Mouse (Mus musculus) olfactory bulb, adult 2 months (tissue): ENCODE results near the gene Gm26558. TPM values are rescaled to one million over a fixed set of nuclear protein-coding genes. Genes with fewer than 3 reads are reported as not detected.
A peak's percentile ranks its signal among the peaks of the same experiment; 100 is the strongest.

Experiments
- H3K27ac ChIP-seq: fragments of 200-500 bp; 2 replicates; pipeline ENCODE4 v1.5.1; 2012; ENCODE audit warnings: low read depth, low read length; ENCODE audit not compliant: insufficient read depth
- H3K4me1 ChIP-seq: fragments of 200-500 bp; 2 replicates; pipeline ENCODE4 v1.6.1; 2012; ENCODE audit warnings: low read length; ENCODE audit not compliant: control insufficient read depth, insufficient read depth
- H3K4me3 ChIP-seq: fragments of 200-500 bp; 2 replicates; pipeline ENCODE4 v1.5.1; 2012; ENCODE audit warnings: mild to moderate bottlenecking, low read depth, low read length, moderate library complexity; ENCODE audit not compliant: insufficient read depth
- CTCF ChIP-seq: fragments of 200-500 bp; IDR thresholded peaks from 2 replicates; pipeline ENCODE4 v1.5.1; 2012; ENCODE audit warnings: low read depth, mild to moderate bottlenecking, low read length, moderate library complexity; ENCODE audit not compliant: insufficient read depth
- POLR2A ChIP-seq: fragments of 200-500 bp; IDR thresholded peaks from 2 replicates; pipeline ENCODE4 v1.6.1; 2012; ENCODE audit warnings: mild to moderate bottlenecking, low read depth, low read length, moderate library complexity; ENCODE audit not compliant: insufficient read depth
- WGBS: fragments of 180-500 bp; shearing (Covaris S2); methylation state at CpG from one replicate; pipeline ENCODE4 v1.1.7; 2018; 5-methylcytosine and 5-hydroxymethylcytosine counted together
- polyA plus RNA-seq: library from polyadenylated mRNA; stranded (reverse); fragments of >200 nt; gene quantifications from 2 replicates; pipeline ENCODE4 v1.2.4, GENCODE M21; 2012; ENCODE audit warnings: low replicate concordance; ENCODE audit not compliant: missing spikeins, insufficient read depth, insufficient read length

Gm26558 gene
- not detected in 2 replicates for polyA plus RNA-seq

GRCm38 (mm10) chr2:70661715-70662495 is at the start of gene Gm26558:
TSS of gene Gm26558 (minus strand) at chr2:70662108.
- TF ChIP-seq CTCF (no peak), POLR2A (no peak)
- peak within 1 kb of the TSS; percentile 81 for H3K4me3 ChIP-seq
- no peaks in the 10 kb centered on the region for H3K4me1 ChIP-seq
- H3K27ac ChIP-seq, result peak within 1 kb of the TSS; percentile 55
- WGBS, result under 1% methylated on average over 54 of the region's 54 CpGs

DNA sequence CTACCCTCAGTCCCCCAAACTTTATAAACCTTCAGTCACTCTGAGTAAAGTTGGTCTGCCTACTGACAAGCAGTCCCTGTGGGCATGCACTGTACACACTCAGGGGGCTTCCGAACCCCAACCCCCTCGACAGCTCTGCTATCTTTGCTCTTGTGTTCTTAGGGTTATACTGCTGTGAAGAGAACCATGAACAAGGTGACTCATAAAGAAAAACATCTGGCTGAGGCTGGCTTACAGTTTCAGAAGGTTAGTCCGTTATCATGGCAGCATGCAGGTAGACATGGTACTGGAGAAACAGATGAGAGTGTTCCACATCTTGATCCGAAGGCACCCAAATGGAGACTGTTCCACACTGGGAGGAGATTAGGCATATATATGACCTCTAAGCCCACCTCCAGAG is 49.0 kb upstream of the Gm26558 start:
- Histone ChIP-seq H3K4me3 (no peak overlapping the region), H3K27ac (no peak overlapping the region), H3K4me1 (no peaks in the 10 kb centered on the region)
- WGBS, result 93% methylated on average over 4 of the region's 4 CpGs
- TF ChIP-seq CTCF (no peak), POLR2A (no peak)

DNA sequence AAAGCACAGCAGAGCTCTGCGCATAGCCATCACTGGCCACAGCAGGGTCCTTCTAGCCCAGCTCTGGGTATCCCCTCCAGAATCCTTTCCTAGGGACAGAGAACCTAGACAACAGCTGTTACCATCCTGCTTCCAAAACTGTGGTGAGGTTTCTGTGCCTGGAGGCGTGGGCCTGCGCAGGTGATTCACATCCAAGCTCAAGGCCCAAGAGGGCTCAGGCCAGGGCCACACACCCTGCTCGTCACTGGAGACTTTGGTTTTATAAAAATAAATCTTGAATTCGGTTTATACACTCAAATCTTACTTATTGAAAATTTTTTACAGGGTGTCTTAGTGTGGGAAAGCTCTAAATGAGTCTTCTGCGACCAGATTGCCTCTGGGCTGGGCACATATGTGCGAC is 48.3 kb upstream of the Gm26558 start:
- Histone ChIP-seq H3K4me1 (no peaks in the 10 kb centered on the region), H3K4me3 (no peak overlapping the region), H3K27ac (no peak overlapping the region)
- no peak for TF ChIP-seq POLR2A
- TF ChIP-seq CTCF, result no peak
- WGBS, result 96% methylated on average over 7 of the region's 7 CpGs

DNA sequence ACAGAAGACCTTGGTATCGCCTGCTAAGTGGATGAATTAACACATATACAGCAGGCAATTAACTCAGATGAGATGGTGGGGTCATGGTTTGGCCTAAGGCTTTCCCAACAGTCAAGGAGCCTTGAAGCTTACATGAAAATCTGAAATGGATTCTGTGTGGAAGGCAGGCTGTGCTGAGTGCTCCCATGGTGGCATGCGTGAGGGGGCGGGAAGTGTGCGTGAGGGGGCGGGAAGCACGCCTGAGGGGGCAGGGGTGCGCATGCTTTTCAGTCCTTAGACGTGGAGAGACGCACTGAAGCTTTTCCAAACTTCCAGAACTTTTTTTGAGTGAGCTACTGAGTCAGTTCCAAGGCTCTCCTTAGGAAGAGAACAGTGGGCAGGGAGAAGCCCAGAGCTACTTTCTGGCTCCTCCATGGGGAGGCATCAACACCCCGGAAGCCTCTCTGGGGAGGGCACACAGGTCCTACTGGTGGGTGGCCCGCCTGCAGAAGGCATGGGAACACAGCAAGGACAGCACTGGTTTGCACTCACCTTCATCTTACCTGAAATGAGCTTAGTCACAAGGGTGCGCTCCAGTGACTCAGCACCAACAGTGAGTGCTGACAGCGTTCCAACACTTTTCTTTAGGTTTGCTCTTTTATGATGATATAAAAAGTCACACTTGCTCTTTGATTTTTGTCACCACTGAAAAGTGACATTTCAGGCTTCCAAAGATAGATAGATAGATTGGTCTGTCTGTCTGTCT is 47.2 kb upstream of the Gm26558 start:
- H3K4me1 ChIP-seq, result peaks cover 5% of the 10 kb centered on the region
- 66% methylated on average over 13 of the region's 13 CpGs for WGBS
- no peak overlapping the region for H3K27ac ChIP-seq
- H3K4me3 ChIP-seq, result no peak overlapping the region
- TF ChIP-seq POLR2A (no peak), CTCF (no peak)

DNA sequence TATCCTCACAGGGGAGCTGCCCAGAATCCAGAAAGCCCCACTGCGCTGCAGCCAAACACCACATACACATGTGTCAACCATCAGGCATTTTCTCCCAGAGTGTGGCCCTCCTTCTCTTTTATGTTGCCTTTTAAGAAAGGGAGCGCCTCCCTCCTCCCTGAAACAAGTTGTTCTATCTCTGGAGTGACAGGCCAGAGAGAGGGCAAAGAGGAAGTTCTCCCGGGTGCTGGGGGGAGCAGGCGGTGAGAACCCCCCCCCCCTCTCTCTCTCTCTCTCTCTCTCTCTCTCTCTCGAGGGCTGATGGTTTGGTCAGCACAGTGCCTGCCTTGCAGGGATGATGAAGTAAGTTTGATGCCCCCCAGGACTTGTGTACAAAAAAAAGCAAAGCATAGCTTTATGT is 40.5 kb upstream of the Gm26558 start:
- H3K27ac ChIP-seq, result no peak overlapping the region
- no peak for TF ChIP-seq POLR2A
- TF ChIP-seq CTCF, result no peak
- no peak overlapping the region for H3K4me3 ChIP-seq
- 41% methylated on average over 5 of the region's 5 CpGs for WGBS
- H3K4me1 ChIP-seq, result peaks cover 13% of the 10 kb centered on the region

DNA sequence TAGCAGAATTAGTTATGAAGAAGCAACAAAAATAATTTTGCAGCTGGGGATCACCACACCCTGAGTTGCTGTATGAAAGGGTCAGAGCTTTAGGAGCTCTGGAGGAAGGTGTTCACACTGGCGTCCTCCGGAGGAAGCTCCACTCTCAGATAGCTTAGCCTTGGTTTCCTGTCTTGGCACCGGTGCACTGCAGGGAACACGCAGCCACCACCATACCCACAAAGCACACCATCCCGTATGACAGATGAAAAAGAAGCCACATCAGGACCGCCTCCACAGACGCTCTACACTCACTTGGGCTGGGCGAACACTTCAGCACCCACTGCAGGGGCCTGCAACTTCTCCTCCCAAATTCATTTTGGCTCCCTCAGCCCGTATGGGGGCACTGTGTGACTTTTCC is 39.7 kb upstream of the Gm26558 start:
- Histone ChIP-seq H3K4me3 (no peak overlapping the region), H3K27ac (no peak overlapping the region), H3K4me1 (peaks cover 13% of the 10 kb centered on the region)
- WGBS, result 53% methylated on average over 9 of the region's 9 CpGs
- TF ChIP-seq CTCF (no peak), POLR2A (no peak)

DNA sequence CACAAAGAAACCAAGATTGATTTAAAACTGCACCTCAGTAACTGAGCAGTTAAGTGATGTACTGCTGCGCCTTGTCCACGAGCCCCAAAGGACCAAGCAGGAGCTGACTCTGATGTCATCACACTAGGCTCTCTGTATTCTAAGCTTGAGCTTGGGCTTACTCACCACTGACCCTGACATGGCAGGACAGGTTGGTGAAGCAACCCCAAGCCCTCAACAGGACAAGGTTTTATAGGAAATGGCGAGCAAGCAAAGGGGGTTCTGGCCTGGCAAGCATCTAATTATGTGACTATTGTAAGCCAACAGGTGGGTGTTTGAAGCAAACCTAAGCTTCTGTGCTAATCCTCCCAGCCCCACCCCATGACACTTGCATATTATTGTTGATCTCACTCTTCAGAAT is 38.9 kb upstream of the Gm26558 start:
- WGBS, result 88% methylated on average over 3 of the region's 3 CpGs
- Histone ChIP-seq H3K4me1 (peaks cover 13% of the 10 kb centered on the region), H3K27ac (no peak overlapping the region), H3K4me3 (no peak overlapping the region)
- no peak for TF ChIP-seq POLR2A
- no peak for TF ChIP-seq CTCF

DNA sequence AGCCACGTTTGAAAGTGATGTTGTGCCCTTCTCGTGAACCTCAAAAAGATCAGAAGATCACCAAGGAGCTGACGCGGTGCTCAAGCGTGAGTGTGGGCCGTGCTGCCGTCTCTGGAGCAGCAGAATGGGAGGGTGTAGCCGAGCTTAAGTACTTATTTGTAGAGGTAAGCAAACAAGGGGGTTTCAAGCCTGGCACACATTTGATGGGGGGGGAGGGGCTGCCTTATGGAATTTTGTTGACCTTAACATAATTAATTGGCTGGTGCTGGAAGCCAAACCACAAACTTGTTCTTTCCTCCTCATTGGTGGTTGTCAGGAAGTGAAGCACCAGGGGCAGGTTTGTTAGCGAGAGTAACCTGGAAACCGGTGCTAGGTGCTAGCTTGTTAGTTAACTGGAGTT is 33.8 kb upstream of the Gm26558 start:
- TF ChIP-seq POLR2A (no peak), CTCF (no peak)
- 92% methylated on average over 10 of the region's 10 CpGs for WGBS
- H3K27ac ChIP-seq, result no peak overlapping the region
- peaks cover 7% of the 10 kb centered on the region; the same call in 1 of the 2 replicates for H3K4me1 ChIP-seq
- H3K4me3 ChIP-seq, result no peak overlapping the region

- TF ChIP-seq POLR2A (no peak), CTCF (no peak)
- Histone ChIP-seq H3K4me1 (peaks cover 23% of the 10 kb centered on the region), H3K4me3 (no peak overlapping the region), H3K27ac (no peak overlapping the region; the same call in 1 of the 2 replicates)
- 59% methylated on average over 11 of the region's 11 CpGs for WGBS
Observed at GRCm38 (mm10) chr2:70690195-70690594, 28.3 kb upstream of the Gm26558 start.
